Mouse (Mus musculus) liver, postnatal 0 days (tissue): Measurements from ENCODE around the gene a.

Experiments used
- CTCF ChIP-seq: sonication (generic); IDR thresholded peaks from 2 replicates; pipeline ENCODE4 v1.5.1; 2016; ENCODE audit warnings: antibody characterized with exemption, low read depth
- EP300 ChIP-seq: IDR thresholded peaks from 2 replicates; pipeline ENCODE4 v1.6.1; 2016; ENCODE audit warnings: antibody characterized with exemption, low read depth, mild to moderate bottlenecking

DNA sequence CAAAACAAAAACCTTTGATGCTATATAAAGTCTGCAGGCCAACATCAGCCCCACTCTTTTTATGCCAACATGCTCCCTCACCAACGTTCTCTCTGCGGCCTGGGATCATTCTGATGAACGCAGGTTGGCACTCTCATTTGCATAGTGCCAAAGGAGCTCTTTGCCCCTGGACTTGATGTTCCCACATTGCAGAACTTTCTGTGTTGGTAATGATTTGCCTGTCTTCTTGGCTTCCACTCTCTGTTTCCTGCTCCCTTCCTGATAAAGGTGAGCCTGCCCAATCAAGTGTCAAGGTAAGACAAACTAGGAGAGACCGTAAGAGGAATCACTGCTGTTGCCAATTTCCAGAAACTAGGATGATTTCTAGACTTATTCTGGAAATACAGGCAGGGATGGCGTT lies 293.3 kb downstream of the a start:
- TF ChIP-seq EP300 (no peak), CTCF (no peak)
